Mouse (Mus musculus) ES-Bruce4 (cell line): ENCODE data around the gene Tomm70a. TPM values are rescaled to one million over a fixed set of nuclear protein-coding genes. Genes with fewer than 3 reads are reported as not detected.

Experiments
- H3K27ac ChIP-seq: 2 replicates; pipeline ENCODE4 v1.5.1; 2012; ENCODE audit warnings: low read length, inconsistent platforms; ENCODE audit not compliant: insufficient read depth
- H3K27me3 ChIP-seq: 2 replicates; pipeline ENCODE4 v1.6.1; 2012; ENCODE audit warnings: mild to moderate bottlenecking, low read length, inconsistent platforms; ENCODE audit not compliant: control insufficient read depth, poor library complexity, insufficient read depth, severe bottlenecking
- H3K36me3 ChIP-seq: 2 replicates; pipeline ENCODE4 v1.6.1; 2012; ENCODE audit warnings: inconsistent platforms, mild to moderate bottlenecking, low read length, moderate library complexity; ENCODE audit not compliant: control insufficient read depth, poor library complexity, insufficient read depth, severe bottlenecking
- H3K4me1 ChIP-seq: one replicate; pipeline ENCODE4 v1.8.1; 2011; ENCODE audit warnings: low read length; ENCODE audit not compliant: control insufficient read depth, insufficient read depth
- H3K4me3 ChIP-seq: 2 replicates; pipeline ENCODE4 v1.5.1; 2011; ENCODE audit warnings: low read depth, mild to moderate bottlenecking, low read length
- H3K9ac ChIP-seq: 2 replicates; pipeline ENCODE4 v1.6.1; 2012; ENCODE audit warnings: low read depth, mild to moderate bottlenecking, inconsistent platforms; ENCODE audit not compliant: poor library complexity, severe bottlenecking
- H3K9me3 ChIP-seq: replicated peaks from 2 replicates; pipeline ENCODE4 v1.6.1; 2012; ENCODE audit warnings: mild to moderate bottlenecking, low read length, inconsistent platforms; ENCODE audit not compliant: control insufficient read depth, poor library complexity, insufficient read depth, severe bottlenecking
- CTCF ChIP-seq: IDR thresholded peaks from one replicate; pipeline ENCODE4 v1.8.1; 2011; ENCODE audit warnings: low read depth, low read length
- EP300 ChIP-seq: IDR thresholded peaks from 2 replicates; pipeline ENCODE4 v1.6.1; 2011; ENCODE audit warnings: low read depth, low read length; ENCODE audit not compliant: insufficient read depth
- POLR2A ChIP-seq: IDR thresholded peaks from one replicate; pipeline ENCODE4 v1.8.1; 2011; ENCODE audit warnings: low read length; ENCODE audit not compliant: insufficient read depth
- polyA plus RNA-seq: library from polyadenylated mRNA; stranded (reverse); fragments of >200 nt; gene quantifications from 2 replicates; pipeline ENCODE4 v1.2.4, GENCODE M21; 2011; ENCODE audit warnings: low read depth; ENCODE audit not compliant: missing spikeins, insufficient read depth, insufficient read length

The Tomm70a gene
- polyA plus RNA-seq, 1 experiment = 126 TPM

DNA sequence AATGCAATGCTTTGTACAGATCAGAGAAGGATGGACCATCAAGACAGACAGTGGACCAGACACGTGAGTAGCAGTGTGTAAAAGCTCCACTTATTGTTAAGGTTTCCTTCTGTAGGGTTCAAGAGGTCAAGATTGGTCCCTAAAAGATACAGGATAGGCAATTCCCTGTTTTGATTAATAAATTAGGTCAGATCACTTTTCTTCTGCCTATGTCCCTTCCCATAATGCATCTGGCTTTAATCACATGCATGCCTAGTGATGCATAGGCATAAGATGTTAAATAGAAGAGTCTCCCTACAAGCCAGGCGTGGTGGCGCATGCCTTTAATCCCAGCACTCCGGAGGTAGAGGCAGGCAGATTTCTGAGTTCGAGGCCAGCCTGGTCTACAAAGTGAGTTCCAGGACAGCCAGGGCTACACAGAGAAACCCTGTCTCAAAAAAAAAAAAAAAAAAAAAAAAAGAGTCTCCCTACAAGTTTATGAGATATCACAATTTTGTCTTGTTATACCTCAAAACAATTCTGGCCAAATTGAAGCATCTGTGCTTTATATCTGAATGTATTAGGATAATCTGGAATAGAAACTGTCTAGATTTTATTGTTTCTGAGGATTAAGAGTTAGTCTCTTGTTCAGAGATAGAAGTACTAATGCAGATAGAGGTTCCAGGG lies 21.8 kb upstream of the Tomm70a start:
- H3K36me3 ChIP-seq = no peaks in the 10 kb centered on the region
- no peaks in the 10 kb centered on the region for H3K27me3 ChIP-seq
- no peak overlapping the region for H3K4me3 ChIP-seq
- H3K9me3 ChIP-seq = no peaks in the 10 kb centered on the region
- no peak overlapping the region for H3K27ac ChIP-seq
- TF ChIP-seq CTCF (no peak), EP300 (no peak), POLR2A (no peak)
- no peak overlapping the region for H3K9ac ChIP-seq
- no peaks in the 10 kb centered on the region for H3K4me1 ChIP-seq

GRCm38 (mm10) chr16:57101174-57101573 lies 20.3 kb upstream of the Tomm70a start:
- Histone ChIP-seq H3K27ac (no peak overlapping the region), H3K4me1 (no peaks in the 10 kb centered on the region), H3K9ac (no peak overlapping the region), H3K27me3 (no peaks in the 10 kb centered on the region), H3K36me3 (no peaks in the 10 kb centered on the region), H3K4me3 (no peak overlapping the region), H3K9me3 (no peaks in the 10 kb centered on the region)
- TF ChIP-seq CTCF = no peak
- TF ChIP-seq EP300 = no peak
- TF ChIP-seq POLR2A = no peak

DNA sequence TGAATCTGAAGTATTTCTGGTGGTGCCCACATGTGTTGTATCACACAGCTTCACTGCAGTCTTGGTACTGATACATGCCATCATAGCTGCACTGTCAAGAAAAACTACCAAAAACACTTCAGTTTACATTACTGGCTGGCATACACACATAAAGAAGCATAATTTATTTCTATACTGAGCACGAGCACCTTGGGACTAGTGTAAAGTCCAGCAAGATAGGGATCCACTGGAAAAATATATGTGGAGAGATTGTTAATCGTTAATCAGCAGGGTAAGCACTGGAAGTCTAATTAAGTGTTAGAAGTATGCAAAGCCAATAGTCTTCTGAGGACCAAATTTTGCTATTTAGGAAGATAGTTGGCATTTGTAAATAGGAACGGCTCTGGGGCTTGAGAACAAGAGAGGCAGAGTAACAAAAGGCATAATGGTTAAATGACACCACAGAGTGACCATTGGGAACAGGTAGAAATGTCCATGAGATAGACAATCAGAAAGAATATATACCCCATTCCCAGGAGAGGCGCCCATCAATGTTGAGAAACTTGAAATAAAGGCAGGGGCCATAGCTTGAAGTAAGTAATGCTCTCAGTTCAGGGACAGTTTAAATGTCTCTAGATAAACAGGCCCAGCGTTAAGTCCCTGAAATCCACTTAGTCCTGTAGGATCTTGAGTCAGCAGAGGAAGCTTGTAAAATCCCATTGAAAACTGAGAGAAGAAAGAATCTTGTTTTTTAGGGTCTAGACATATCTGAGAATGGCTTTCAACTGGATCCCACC lies 15.1 kb upstream of the Tomm70a start:
- H3K9ac ChIP-seq = no peak overlapping the region
- no peak overlapping the region for H3K27ac ChIP-seq
- no peaks in the 10 kb centered on the region for H3K9me3 ChIP-seq
- no peak for TF ChIP-seq POLR2A
- no peak for TF ChIP-seq CTCF
- no peak for TF ChIP-seq EP300
- H3K36me3 ChIP-seq = no peaks in the 10 kb centered on the region
- H3K4me1 ChIP-seq = no peaks in the 10 kb centered on the region
- H3K27me3 ChIP-seq = no peaks in the 10 kb centered on the region
- H3K4me3 ChIP-seq = no peak overlapping the region

- Histone ChIP-seq H3K4me3 (no peak overlapping the region), H3K9ac (no peak overlapping the region), H3K4me1 (no peaks in the 10 kb centered on the region), H3K36me3 (no peaks in the 10 kb centered on the region), H3K27ac (no peak overlapping the region), H3K27me3 (no peaks in the 10 kb centered on the region), H3K9me3 (no peaks in the 10 kb centered on the region)
- TF ChIP-seq POLR2A (no peak), CTCF (peak; percentile 11)
These were observed 5.4 kb upstream of the Tomm70a start for GRCm38 (mm10) chr16:57116066-57116465.

DNA sequence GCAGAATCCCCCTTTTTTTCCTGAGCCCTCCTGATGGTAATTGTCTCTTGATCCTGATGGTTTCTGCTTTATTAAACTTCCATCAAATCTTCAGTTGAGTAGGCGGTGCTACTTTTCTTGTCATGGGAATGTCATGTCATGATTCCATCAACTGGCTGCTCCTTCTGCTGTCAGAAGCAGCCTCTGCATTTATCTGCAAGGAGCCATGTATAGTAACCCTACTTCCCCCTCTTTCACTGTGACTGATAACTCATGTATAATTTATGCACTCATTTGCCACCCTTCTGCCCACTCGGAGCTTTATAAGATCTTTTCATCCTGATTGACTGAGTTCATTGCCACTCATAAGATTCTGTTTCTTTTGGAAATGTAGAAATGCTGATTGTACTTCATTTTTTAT lies 3.9 kb upstream of the Tomm70a start:
- Histone ChIP-seq H3K9ac (no peak overlapping the region), H3K27me3 (no peaks in the 10 kb centered on the region), H3K27ac (no peak overlapping the region), H3K4me3 (no peak overlapping the region), H3K36me3 (no peaks in the 10 kb centered on the region), H3K9me3 (no peaks in the 10 kb centered on the region), H3K4me1 (no peaks in the 10 kb centered on the region)
- TF ChIP-seq CTCF (no peak), EP300 (no peak), POLR2A (no peak)

DNA sequence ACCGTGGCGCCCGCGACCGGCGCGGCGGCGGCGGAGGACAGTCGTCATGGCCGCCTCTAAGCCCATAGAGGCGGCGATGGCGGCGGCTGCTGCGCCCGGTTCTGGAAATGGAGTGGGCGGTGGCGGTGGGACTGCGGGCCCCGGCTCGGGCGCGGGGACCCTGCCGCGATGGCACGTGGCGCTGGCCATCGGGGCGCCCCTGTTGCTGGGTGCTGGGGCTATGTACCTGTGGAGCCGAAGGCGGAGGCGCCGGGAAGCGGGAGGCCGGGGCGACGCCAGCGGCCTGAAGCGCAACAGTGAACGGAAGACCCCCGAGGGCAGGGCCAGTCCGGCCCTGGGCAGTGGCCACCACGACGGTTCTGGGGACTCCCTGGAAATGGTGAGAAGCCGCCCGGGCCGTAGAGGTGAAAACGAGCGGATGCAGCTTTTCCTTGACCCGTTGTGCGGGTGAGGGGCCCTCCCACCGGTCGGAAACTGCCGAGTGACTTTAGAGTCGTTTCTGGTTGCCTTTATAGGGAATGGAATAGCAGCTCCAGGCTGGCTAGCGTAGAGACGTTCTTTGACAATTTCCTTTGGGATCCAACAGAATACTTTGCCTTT lies 413 bp downstream of the Tomm70a start:
- peak overlapping the region; percentile 97 for H3K9ac ChIP-seq
- H3K9me3 ChIP-seq = no peaks in the 10 kb centered on the region
- H3K36me3 ChIP-seq = peaks cover 15% of the 10 kb centered on the region
- H3K4me3 ChIP-seq = peak overlapping the region; percentile 86
- no peaks in the 10 kb centered on the region for H3K4me1 ChIP-seq
- TF ChIP-seq CTCF = no peak
- no peak for TF ChIP-seq POLR2A
- no peak for TF ChIP-seq EP300
- no peaks in the 10 kb centered on the region for H3K27me3 ChIP-seq
- H3K27ac ChIP-seq = peak overlapping the region; percentile 24; the same call in 1 of the 2 replicates
